Mouse (Mus musculus): Measurements from ENCODE around the gene Crb1. TPM values are rescaled to one million over a fixed set of nuclear protein-coding genes. Genes with fewer than 3 reads are reported as not detected.

The Crb1 gene
- total RNA-seq, 2 experiments from 2014 or later: 0.30 to 0.36 TPM

Other genes with a start within 250 kb of the Crb1 start
- gene Zbtb41, start 45.2 kb upstream of the Crb1 start, total RNA-seq (2021): 10 to 100 TPM; 22.6 to 23.0 TPM
- gene Aspm, start 77.7 kb upstream of the Crb1 start, total RNA-seq (2021): under 1 TPM; 0.81 to 0.86 TPM
- gene F13b, start 124.6 kb upstream of the Crb1 start, total RNA-seq (2021): not detected
- not detected for gene Cfhr1, start 183.2 kb upstream of the Crb1 start, total RNA-seq (2021)